Mouse (Mus musculus): Measurements from ENCODE around the gene Aldh9a1.
"Not testable (repeated sequence)": the region's sequence is repeated elsewhere in the genome, so short reads cannot be mapped to it uniquely, and the experiment has no call there.

Aldh9a1 gene

DNA sequence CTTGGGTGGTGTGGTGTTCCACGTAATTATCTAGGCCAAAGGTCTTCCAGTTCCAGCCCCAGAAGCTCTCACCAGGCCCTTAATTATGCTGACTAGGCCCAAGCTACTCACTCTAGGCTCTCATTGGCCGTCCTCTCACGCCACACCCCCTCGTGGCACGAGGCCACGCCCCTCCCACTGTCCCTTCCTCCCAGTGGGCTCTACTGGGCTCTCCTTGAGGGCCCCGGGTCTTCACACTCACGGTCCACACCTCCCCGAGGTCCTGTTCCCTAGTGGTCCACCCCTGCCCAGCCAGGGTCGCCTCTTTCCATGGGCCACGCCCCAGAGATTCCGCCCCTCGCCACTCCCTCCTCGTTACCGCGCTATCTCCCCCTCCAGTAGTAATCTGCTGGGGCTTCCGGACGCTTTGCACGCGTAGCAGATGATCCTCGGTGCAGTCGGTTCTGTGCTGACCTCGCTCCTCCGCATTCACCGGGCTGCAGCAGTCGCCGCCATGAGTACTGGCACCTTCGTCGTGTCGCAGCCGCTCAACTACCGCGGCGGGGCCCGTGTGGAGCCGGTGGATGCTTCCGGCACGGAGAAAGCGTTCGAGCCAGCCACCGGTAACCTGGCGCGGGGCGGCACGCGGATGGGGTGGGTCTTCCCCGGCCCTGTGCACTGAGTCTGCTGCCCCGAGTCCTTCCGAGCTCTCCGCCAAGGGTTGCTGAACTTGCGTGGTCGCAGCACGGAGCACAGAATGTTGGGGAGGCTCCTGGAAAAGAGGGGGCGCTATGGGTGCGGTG lies at the start of gene Aldh9a1:
TSS of gene Aldh9a1 (plus strand) at position 177 of the 782 bp plus-strand sequence.
- DNase-seq (ENCODE audit: extremely low read depth, low read depth), result peak; percentile 85

DNA sequence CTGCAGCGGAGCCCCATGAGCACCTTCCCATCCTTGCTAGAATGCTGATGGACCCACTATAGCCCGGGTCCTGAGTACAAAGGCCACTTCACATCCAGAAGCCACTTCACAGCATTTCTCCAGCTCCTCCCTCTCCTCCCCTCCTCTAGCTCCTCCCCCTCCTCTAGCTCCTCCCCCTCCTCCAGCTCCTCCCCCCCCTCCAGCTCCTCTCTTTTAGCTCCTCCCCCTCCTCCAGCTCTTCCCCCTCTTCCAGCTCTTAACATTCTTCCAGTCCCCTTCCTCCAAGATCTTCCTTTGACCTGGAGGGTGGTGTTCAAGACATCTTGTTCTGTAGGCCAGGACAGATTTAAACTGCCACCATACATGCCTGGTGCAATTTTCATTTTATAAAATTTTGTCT lies 49.7 kb upstream of the Aldh9a1 start:
- no peak for DNase-seq (ENCODE audit: extremely low read depth, low read depth)

GRCm38 (mm10) chr1:167305501-167306137 lies 44.2 kb upstream of the Aldh9a1 start:
- DNase-seq (ENCODE audit: extremely low read depth, low read depth), result no peak

DNA sequence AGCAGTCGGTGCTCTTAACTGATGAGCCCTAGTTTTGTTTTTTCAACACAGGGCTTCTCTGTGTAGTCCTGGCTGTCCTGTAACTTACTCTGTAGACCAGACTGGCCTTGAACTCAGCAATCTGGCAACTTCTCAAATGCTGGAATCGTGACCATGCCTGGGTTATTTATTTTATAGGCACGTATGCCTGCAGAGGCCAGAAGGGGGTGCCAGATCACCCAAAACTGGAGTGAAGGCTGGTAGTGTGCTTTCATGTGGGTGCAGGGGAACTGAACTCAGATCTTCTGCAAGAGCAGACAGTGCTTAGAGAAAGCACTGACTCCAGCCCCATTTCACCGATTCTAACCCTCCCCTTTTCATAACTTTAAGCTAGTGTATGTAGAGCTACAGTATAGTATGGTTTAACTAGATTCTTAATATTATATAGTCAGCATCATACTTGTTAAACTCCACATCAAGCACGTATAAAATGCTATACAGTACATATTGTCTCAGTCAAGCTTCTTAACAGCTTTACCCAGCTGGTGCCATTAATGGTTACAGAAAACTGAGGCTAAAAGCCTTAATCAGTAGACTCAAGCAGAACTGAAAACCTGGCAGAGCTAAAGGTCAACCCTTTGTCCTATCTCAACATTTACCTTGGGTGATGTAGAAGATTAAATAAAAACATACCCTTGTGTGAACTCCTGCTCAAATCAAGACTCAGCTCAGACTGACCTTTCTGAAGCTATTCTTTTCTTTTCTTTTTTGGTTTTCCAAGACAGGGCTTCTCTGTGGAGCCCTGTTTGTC lies 43.1 kb upstream of the Aldh9a1 start:
- peak; percentile 59 for DNase-seq (ENCODE audit: extremely low read depth, low read depth)

- no peak for DNase-seq (ENCODE audit: extremely low read depth, low read depth)
These were observed 42.1 kb upstream of the Aldh9a1 start for GRCm38 (mm10) chr1:167307674-167308073.

- peak; percentile 87 for DNase-seq (ENCODE audit: extremely low read depth, low read depth)
These were observed 41.3 kb upstream of the Aldh9a1 start, which contains the start of gene Tmco1 for GRCm38 (mm10) chr1:167308261-167309054. Tmco1 (plus strand) TSS chr1:167308378.

- DNase-seq (ENCODE audit: extremely low read depth, low read depth), result no peak
These were observed 37.4 kb upstream of the Aldh9a1 start for GRCm38 (mm10) chr1:167312367-167312766.

GRCm38 (mm10) chr1:167313220-167313619 lies 36.6 kb upstream of the Aldh9a1 start:
- DNase-seq (ENCODE audit: extremely low read depth, low read depth), result no peak

DNA sequence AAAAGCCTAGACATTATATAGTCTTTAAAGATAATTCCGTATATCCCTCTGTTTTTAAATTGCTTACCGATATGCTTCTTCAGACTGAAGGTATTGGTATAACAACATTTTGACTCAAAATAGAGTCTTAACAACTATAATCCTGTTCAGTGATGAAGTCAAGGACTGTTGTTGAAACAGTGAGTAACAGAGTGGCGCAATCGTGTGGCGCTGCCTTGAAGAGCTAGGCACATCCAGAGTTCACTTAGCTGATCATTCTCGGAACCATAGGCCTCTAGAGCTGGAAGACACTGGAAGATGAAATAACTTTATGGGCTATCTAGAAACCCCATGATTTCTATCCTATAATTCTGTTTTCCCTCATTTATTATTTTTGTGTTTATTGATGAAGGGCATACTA lies 28.1 kb upstream of the Aldh9a1 start:
- no peak for DNase-seq (ENCODE audit: extremely low read depth, low read depth)

DNA sequence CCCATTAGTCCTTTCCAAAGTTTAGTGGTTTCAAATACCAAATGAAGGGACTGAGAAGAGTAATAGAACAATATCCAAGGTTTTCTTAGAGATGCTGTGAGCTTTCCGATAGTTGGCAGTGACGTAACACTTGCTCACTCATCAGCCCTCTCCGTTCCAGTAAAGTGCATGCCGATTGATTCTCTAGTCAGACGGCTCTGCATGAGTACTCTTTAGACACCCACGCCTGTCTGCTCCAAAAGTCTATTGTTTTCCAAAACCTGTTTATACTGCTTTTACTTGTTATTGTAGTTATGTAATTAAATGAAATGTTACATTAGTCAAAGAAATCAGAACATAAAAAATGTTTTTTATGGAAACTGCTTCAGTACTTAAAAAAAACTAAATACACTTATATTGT lies 21.0 kb upstream of the Aldh9a1 start:
- DNase-seq (ENCODE audit: extremely low read depth, low read depth), result no peak

DNA sequence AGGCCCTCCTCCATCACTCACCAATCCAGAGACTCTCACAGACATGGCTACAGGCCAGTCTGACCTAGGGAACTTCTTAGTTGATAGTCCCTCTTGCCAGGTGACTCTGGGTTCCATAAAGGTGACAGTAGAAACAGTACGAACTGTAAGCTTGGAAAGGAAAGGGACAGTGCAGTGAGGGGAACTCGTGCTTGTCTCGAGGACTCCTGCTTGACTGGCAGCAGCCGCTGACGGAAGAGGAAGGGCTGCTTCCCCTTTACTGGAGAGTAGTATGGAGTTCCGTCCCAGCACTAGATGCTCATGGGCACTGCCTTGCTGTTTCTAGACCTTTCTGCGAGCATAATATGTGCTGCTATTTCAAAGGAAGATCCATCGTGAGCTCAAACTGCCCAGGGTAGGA lies 18.7 kb upstream of the Aldh9a1 start:
- DNase-seq (ENCODE audit: extremely low read depth, low read depth), result no peak

- DNase-seq (ENCODE audit: extremely low read depth, low read depth), result no peak
These were observed 13.4 kb upstream of the Aldh9a1 start for GRCm38 (mm10) chr1:167336398-167336797.

DNA sequence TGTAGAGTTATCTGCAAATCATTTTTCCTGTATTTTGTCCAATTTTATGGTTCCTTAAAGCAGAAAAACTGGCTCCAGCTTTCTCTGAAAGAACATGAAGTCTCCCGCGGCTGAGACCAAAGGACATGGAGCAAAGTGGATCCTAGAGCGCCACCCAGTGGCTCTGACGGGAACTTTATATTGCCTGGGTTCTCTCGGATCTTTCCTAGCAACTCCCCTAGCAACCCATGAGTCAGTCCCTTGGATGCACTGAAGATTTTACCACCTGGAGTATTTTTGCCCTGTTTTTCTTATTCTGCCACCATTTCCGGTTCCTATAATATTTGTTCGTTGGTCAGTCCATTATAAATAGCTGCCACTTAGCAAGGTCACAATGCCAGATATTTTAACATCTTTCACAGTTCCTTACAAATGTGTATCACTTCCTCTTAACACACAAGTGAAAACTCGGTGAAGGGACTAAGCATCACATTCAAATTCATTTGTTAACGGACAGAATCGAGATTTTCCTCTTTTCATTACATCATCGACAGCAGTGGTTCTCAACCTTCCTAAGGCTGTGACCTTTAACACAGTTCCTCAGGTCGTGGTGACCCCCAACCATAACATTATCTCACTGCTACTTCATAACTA lies 12.2 kb upstream of the Aldh9a1 start:
- DNase-seq (ENCODE audit: extremely low read depth, low read depth), result peak; percentile 76

- peak; percentile 57 for DNase-seq (ENCODE audit: extremely low read depth, low read depth)
These were observed 10.5 kb upstream of the Aldh9a1 start for GRCm38 (mm10) chr1:167339177-167339781.

DNA sequence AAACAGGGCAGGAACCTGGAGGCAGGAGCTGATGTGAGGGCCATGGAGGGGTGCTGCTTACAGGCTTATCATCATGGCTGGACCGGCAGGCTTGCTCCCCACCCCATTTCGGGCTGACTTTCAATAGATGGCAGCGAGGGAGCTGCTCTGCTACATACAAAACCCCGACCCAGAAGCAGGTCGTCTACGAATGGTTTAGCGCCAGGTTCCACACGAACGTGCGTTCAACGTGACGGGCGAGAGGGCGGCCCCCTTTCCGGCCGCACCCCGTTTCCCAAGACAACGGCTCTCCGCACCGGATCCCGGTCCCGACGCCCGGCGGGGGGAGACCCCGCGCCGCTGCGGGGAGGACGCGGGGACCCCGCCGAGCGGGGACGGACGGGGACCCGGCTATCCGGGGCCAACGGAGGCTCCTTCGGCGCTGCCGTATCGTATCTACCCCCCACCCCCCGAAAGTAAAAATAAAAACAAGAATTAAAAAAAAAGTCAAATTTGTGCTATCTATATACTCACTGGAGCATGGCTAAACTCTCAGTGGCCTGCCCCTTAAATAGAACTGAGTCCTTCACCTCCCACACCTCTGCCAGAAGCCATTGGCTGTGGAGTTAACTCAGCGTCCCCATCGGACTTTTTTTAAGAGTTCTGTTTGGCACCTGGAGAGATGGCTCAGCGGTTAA lies 9.5 kb upstream of the Aldh9a1 start:
- DNase-seq (ENCODE audit: extremely low read depth, low read depth), result peak; percentile 30

GRCm38 (mm10) chr1:167340910-167341528 lies 8.8 kb upstream of the Aldh9a1 start:
- no peak for DNase-seq (ENCODE audit: extremely low read depth, low read depth)

DNA sequence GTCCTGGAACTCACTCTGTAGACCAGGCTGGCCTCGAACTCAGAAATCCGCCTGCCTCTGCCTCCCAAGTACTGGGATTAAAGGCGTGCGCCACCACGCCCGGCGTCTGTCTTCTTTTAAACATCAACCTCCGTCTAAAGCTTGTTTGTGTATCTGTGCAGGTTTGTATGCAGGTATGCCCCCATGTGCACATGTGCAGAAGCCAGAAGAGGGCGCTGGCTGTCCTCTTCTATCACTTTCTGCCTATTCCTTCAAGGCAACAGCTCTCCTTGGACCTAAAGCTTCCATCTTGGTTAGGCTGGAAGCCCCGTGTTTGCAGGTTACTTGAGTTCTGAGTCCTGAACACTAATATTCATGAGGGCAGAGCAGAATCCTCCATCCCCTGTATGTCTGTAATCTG lies 7.0 kb upstream of the Aldh9a1 start:
- no peak for DNase-seq (ENCODE audit: extremely low read depth, low read depth)

GRCm38 (mm10) chr1:167345994-167346520 lies 3.7 kb upstream of the Aldh9a1 start:
- not testable (repeated sequence) for DNase-seq (ENCODE audit: extremely low read depth, low read depth)

- not testable (repeated sequence) for DNase-seq (ENCODE audit: extremely low read depth, low read depth)
These were observed 585 bp upstream of the Aldh9a1 start for GRCm38 (mm10) chr1:167349206-167349605.
